Mouse (Mus musculus) embryonic facial prominence, embryonic 12.5 days (tissue): ENCODE measurements at regions not wholly inside any gene's neighbourhood (a gene's known extent, or its start where the extent isn't known, plus 50 kb on each side); places are given as distances from the start of the nearest gene placed in this dataset.
A peak's percentile ranks its signal among the peaks of the same experiment; 100 is the strongest.

Experiments
- ATAC-seq: fragments of 200-750 bp; cut with Nextera tagmentation; 2 replicates; pipeline ENCODE4 v1.8.0; 2017; ENCODE audit not compliant: insufficient number of reproducible peaks, insufficient read depth, low FRiP score, low TSS enrichment
- H3K27ac ChIP-seq: fragments of 300-500 bp; sonication (generic); 2 replicates; pipeline ENCODE4 v1.5.1; 2016; ENCODE audit warnings: mild to moderate bottlenecking
- H3K27me3 ChIP-seq: fragments of 300-500 bp; sonication (generic); 2 replicates; pipeline ENCODE4 v1.6.1; 2016; ENCODE audit warnings: mild to moderate bottlenecking, moderate library complexity
- H3K36me3 ChIP-seq: fragments of 300-500 bp; sonication (generic); 2 replicates; pipeline ENCODE4 v1.6.1; 2016; ENCODE audit warnings: mild to moderate bottlenecking
- H3K4me1 ChIP-seq: fragments of 300-500 bp; sonication (generic); 2 replicates; pipeline ENCODE4 v1.6.1; 2016
- H3K4me2 ChIP-seq: fragments of 300-500 bp; sonication (generic); replicated peaks from 2 replicates; pipeline ENCODE4 v1.6.1; 2016; ENCODE audit warnings: mild to moderate bottlenecking, moderate library complexity
- H3K4me3 ChIP-seq: fragments of 300-500 bp; sonication (generic); 2 replicates; pipeline ENCODE4 v1.5.1; 2016; ENCODE audit warnings: mild to moderate bottlenecking
- H3K9ac ChIP-seq: fragments of 300-500 bp; sonication (generic); 2 replicates; pipeline ENCODE4 v1.6.1; 2016; ENCODE audit warnings: mild to moderate bottlenecking, moderate library complexity
- H3K9me3 ChIP-seq: fragments of 300-500 bp; sonication (generic); 2 replicates; pipeline ENCODE4 v1.6.1; 2016; ENCODE audit warnings: mild to moderate bottlenecking, moderate library complexity
- WGBS: fragments of 180-500 bp; shearing (Covaris S2); methylation state at CpG from one replicate; pipeline ENCODE4 v1.1.7; 2016; 5-methylcytosine and 5-hydroxymethylcytosine counted together

DNA sequence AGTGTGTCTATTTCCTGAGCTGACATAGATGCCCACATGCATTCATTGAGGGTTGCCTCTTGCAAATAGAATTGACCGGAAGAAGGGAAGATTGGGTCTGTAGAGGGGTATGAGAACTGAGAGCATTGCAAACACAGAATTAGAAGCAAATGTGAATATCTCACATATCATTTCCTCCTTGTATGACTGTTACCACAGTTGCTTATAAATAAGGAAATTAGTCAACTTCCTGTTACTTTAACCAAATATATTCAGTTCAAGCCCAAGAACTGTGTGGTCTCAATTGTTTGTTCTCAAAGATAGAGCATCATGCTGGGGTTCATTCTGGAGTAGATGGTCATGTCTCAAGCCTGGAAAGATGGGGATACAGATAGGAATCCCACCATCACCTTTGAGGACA lies 535.6 kb downstream of the Gja1 start:
- Histone ChIP-seq H3K4me3 (no peak overlapping the region), H3K27me3 (no peaks in the 10 kb centered on the region), H3K9ac (no peak overlapping the region), H3K36me3 (no peaks in the 10 kb centered on the region), H3K9me3 (no peaks in the 10 kb centered on the region), H3K4me1 (peaks cover 4% of the 10 kb centered on the region; the same call in 1 of the 2 replicates), H3K4me2 (no peak overlapping the region), H3K27ac (no peak overlapping the region)
- ATAC-seq = no peak
- 86% methylated on average over 1 of the region's 1 CpGs for WGBS

DNA sequence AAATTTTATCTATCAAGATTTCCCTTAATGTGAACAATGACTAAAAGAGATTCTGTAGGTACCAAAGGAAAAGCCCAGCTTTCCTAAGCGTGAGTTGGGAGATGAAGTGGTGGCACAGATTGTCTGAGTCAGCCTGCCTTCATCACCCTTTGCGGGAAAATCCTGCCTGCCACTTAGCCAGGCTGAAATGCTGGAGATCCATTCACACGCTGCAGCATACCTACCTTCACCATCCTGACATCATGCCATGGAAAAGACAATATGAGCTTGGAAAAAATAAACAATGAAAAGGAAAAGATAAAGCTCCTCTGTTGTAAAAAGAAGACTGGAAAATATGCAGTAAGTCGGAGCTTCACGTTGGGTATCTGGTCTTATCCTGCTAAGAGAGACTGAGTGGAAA lies 537.0 kb downstream of the Gja1 start:
- Histone ChIP-seq H3K36me3 (no peaks in the 10 kb centered on the region), H3K27ac (no peak overlapping the region), H3K4me3 (no peak overlapping the region), H3K4me2 (no peak overlapping the region), H3K4me1 (peaks cover 4% of the 10 kb centered on the region; the same call in 1 of the 2 replicates), H3K9me3 (no peaks in the 10 kb centered on the region), H3K27me3 (no peaks in the 10 kb centered on the region), H3K9ac (no peak overlapping the region)
- no peak for ATAC-seq
- 67% methylated on average over 5 of the region's 5 CpGs for WGBS

DNA sequence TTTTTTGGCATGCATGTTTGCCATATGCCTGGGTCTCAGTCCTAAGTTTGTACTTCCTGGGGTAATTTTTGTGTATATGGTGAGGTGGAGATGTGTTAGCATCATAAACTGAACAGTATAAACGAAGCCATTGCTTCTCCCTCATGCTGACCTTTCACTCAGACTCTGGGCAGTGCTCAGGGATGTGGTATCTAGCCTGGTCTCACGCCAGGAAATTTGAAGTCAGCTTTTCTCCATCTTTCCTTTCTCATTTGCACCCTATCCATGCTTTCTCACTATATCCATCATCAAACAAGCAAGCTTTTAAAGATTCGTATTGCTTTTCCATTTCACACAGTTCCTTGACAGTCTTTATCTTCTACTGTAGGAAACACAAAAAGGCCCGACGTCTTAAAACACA lies 541.3 kb downstream of the Gja1 start:
- 87% methylated on average over 5 of the region's 5 CpGs for WGBS
- no peak overlapping the region for H3K27ac ChIP-seq
- no peak overlapping the region for H3K4me2 ChIP-seq
- H3K4me3 ChIP-seq = no peak overlapping the region
- no peaks in the 10 kb centered on the region for H3K27me3 ChIP-seq
- no peaks in the 10 kb centered on the region for H3K9me3 ChIP-seq
- H3K4me1 ChIP-seq = peaks cover 12% of the 10 kb centered on the region; the same call in 1 of the 2 replicates
- ATAC-seq = no peak
- H3K9ac ChIP-seq = no peak overlapping the region
- no peaks in the 10 kb centered on the region for H3K36me3 ChIP-seq

DNA sequence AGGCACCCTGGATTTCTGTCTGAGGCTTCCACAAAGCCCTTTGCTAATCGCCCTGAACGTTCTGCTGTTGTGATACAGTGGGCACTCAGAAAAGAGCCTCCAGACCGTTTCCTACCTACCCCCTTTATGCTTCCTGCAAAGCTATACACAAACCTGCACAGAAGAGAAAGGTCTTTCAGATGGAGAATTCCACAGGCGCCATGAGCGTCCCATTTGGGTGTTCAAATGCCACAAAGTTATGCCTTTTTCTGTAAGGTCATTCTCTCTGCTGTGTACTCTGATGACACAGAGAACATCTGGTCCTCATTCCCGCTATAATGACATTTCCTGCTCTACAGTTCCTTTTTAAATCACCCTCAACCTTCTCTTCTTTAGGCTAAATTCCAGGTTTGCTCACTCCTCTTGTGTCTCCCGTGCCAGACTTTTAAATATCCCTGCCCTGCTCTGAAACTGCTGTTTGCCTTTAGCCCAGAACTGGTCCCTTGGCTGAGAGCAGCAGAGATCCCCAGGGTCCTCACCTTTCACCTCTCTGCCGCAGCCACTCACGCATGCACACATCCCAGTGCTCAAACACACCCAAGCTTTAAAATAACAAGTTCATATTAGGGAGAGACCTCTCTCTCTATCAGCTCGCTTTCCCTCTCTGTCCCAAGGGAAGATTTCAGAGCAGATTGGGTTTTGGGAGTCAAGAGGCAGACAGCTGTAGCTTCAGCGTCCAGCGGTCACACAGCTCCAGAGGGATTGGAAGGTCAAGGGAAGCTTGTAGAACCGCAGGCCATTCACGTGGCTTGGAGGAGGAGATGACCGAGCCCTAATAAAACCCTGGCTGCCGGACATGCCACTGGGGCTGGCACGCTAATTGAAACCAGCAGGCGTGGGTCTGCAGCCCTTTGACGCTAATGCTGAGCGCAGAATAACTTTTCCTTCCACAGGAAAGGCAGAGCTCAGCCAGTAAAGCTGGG lies 543.9 kb downstream of the Gja1 start:
- no peaks in the 10 kb centered on the region for H3K9me3 ChIP-seq
- ATAC-seq = peak; percentile 80
- WGBS = 15% methylated on average over 20 of the region's 20 CpGs
- no peaks in the 10 kb centered on the region for H3K27me3 ChIP-seq
- H3K9ac ChIP-seq = no peak overlapping the region
- no peak overlapping the region; the same call in 1 of the 2 replicates for H3K4me3 ChIP-seq
- H3K36me3 ChIP-seq = no peaks in the 10 kb centered on the region
- H3K27ac ChIP-seq = peak overlapping the region; percentile 86
- peaks cover 12% of the 10 kb centered on the region; the same call in 1 of the 2 replicates for H3K4me1 ChIP-seq
- H3K4me2 ChIP-seq = peak overlapping the region; percentile 48

DNA sequence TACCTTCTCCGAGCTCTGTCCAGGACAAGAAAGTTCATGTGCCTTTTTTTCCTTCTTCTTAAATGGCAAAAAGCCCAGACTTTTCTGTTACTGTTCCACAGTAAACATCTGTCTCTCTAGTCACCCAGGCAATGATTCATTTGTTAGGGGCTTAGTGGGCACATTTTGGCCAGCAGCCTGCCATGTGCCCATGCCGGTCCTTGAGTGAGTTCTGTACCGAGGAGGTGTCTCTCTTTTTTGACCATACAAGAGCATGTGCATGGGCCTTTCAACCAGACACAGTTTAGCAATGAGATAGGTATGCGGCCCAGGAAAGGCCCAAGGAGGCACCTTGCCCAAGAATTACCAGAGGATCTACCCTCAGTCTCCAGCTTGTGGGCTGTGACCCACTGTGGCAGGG lies 551.0 kb upstream of the Hsf2 start:
- Histone ChIP-seq H3K27ac (no peak overlapping the region), H3K4me2 (no peak overlapping the region), H3K9me3 (no peaks in the 10 kb centered on the region), H3K4me1 (no peaks in the 10 kb centered on the region), H3K4me3 (no peak overlapping the region), H3K27me3 (no peaks in the 10 kb centered on the region), H3K9ac (no peak overlapping the region), H3K36me3 (no peaks in the 10 kb centered on the region)
- WGBS = 89% methylated on average over 4 of the region's 4 CpGs
- no peak for ATAC-seq

DNA sequence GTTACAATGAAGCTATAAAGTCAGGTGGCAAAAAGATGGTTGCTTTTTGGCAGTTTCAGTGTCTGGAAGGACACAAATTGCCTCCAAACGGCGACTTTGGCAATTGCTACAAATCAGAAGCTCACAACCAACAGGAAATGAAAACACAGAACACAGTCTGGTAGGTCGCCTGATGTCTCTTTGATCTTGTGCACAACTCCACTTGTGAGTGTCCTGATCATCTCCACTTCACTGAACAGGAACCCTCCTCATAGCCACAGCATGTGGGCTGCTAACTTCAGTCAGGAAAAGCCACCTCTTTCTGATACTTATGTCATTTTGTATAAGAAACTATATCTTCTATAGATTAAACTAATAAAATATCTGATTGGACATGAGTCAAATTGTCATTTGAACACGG lies 544.2 kb upstream of the Hsf2 start:
- no peak overlapping the region for H3K4me3 ChIP-seq
- no peak overlapping the region for H3K27ac ChIP-seq
- WGBS = 38% methylated on average over 4 of the region's 4 CpGs
- no peaks in the 10 kb centered on the region for H3K27me3 ChIP-seq
- no peaks in the 10 kb centered on the region for H3K9me3 ChIP-seq
- no peak overlapping the region for H3K9ac ChIP-seq
- no peaks in the 10 kb centered on the region for H3K36me3 ChIP-seq
- no peak for ATAC-seq
- H3K4me1 ChIP-seq = no peaks in the 10 kb centered on the region; the same call in 1 of the 2 replicates
- H3K4me2 ChIP-seq = no peak overlapping the region

DNA sequence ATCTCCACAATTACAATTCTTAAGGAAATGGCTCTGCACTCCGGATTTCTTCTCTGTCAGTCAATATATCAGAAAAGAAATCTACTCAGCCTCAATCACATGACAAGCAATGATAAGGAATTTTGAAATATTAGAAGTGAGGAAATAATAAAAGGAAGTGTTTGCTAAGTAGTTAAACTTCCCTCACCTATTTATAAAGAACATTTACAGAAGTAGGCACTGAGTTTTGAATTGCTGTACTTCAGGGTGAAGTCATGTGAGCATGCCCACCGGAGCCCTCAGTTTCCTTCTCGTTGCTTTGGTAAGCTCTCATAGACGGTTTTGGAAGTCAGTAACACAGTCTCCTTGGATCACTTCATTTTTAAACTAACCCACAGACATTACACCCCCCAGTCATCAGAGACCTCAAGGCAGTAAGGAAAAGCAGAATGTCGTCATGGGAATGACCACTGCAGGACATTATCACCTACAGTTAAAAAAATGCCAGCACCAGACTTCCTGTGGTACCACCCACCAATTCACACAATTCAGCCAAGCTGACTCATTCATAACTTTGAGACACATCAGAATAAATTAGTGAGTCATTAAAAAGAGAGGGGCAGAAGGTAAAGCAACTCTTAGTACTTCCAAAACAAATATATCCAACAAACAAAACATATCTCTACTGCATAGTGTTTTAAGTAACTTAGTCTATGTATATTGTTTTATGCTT lies 541.6 kb upstream of the Hsf2 start:
- H3K4me2 ChIP-seq = no peak overlapping the region
- H3K27ac ChIP-seq = no peak overlapping the region
- 72% methylated on average over 5 of the region's 5 CpGs for WGBS
- H3K36me3 ChIP-seq = no peaks in the 10 kb centered on the region
- no peak for ATAC-seq
- H3K27me3 ChIP-seq = no peaks in the 10 kb centered on the region
- H3K4me3 ChIP-seq = no peak overlapping the region
- no peak overlapping the region for H3K9ac ChIP-seq
- H3K9me3 ChIP-seq = no peaks in the 10 kb centered on the region
- H3K4me1 ChIP-seq = no peaks in the 10 kb centered on the region; the same call in 1 of the 2 replicates

DNA sequence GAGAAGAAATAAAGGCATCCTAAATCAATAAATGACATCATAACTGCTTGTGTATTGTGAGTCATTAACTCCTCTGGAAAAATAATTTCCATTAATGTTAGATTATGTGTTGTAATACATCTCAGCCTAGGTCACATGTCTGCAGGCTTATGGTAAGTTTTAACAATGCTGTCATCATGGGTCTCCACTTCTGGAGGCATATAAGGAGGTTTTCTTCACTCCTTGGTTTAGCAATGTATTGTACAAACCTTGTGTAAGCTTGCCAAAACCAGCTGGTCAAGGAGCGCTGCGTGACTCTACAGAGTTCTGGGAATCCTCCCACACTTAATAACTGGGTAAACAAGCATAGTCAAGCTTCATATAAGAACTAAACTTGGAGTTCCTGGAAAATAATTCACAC lies 529.5 kb upstream of the Hsf2 start:
- no peaks in the 10 kb centered on the region for H3K36me3 ChIP-seq
- no peaks in the 10 kb centered on the region for H3K9me3 ChIP-seq
- no peaks in the 10 kb centered on the region for H3K27me3 ChIP-seq
- no peak overlapping the region for H3K4me2 ChIP-seq
- no peaks in the 10 kb centered on the region for H3K4me1 ChIP-seq
- no peak for ATAC-seq
- 89% methylated on average over 2 of the region's 2 CpGs for WGBS
- H3K4me3 ChIP-seq = no peak overlapping the region
- no peak overlapping the region for H3K9ac ChIP-seq
- H3K27ac ChIP-seq = no peak overlapping the region

DNA sequence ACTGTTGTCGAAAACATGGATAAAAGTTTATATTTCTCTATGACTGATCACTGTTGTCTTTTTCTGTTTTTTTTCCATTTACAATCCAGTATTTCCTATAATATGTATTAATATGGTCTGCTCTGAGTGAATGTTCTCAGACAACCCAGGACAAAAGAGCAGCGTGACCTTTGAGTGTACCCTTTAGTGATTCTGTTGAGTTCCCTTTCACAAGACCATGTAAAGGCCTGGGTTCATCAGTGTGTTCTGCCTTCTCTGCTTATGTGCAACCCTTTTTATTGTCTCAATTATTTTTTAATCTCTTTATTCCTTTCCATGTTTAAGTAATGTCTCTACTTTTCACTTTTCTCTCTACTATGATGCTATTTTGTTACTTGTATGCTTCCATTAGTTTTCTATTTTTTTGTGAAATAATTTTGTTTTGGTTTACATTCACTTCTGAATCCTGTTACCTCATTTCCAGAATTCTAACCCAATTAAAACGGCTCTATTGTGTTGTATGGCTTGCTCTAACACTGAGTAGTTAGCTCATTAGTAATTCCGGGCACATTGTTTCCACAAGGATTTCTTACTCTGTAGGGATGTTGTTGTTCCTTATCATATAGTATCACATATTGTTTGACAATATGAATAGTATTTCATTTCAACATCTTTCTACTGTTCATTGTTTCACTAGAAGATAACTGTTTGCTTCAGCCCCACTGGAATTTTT lies 523.9 kb upstream of the Hsf2 start:
- H3K4me2 ChIP-seq = no peak overlapping the region
- H3K9ac ChIP-seq = no peak overlapping the region
- no peaks in the 10 kb centered on the region for H3K9me3 ChIP-seq
- no peaks in the 10 kb centered on the region for H3K4me1 ChIP-seq
- no peak overlapping the region for H3K4me3 ChIP-seq
- H3K27ac ChIP-seq = no peak overlapping the region
- no peaks in the 10 kb centered on the region for H3K36me3 ChIP-seq
- no peaks in the 10 kb centered on the region for H3K27me3 ChIP-seq
- WGBS = 80% methylated on average over 4 of the region's 4 CpGs
- ATAC-seq = no peak

DNA sequence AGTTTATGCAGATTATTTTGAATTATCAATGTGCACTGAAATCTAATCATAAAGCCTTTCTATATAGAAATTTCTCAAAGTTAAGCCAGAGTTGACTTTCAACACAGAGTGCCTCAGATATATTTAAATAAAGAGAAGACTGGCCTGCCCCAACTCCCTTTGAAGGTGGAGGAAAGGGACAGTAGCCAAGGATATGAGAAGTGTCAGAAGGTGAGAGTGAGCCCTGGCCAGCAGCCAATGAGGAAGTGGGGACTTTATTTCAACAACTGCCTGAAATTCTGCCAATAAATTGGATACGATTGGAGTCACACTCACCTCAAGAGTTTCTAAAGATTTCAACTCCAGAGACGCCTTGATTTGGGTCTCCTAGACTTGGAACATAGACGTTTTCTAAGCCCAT lies 523.0 kb upstream of the Hsf2 start:
- no peaks in the 10 kb centered on the region for H3K36me3 ChIP-seq
- H3K9ac ChIP-seq = no peak overlapping the region
- H3K27me3 ChIP-seq = no peaks in the 10 kb centered on the region
- no peak for ATAC-seq
- no peak overlapping the region for H3K4me3 ChIP-seq
- no peaks in the 10 kb centered on the region for H3K9me3 ChIP-seq
- 67% methylated on average over 3 of the region's 3 CpGs for WGBS
- no peak overlapping the region for H3K4me2 ChIP-seq
- no peak overlapping the region for H3K27ac ChIP-seq
- H3K4me1 ChIP-seq = no peaks in the 10 kb centered on the region

DNA sequence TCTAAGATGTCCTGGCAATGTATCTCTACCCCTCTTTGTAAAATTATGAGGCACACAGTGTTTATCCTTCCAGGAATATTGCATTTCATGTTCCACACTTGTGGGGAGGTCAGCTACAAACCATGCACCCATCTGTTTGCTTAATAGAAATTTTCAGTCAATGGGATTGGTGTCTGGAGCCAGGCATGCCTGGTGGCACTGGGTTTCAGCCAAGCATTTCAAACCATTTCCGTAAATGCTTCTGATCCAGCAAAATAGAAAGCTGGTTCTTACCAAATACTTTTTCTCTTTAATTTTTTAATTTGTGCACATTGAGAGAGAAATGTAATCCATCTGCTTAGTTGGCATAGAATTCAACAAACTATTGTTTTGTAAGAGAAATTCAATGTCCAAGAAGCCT lies 517.3 kb upstream of the Hsf2 start:
- Histone ChIP-seq H3K9ac (no peak overlapping the region), H3K4me3 (no peak overlapping the region), H3K4me2 (no peak overlapping the region), H3K27ac (no peak overlapping the region), H3K36me3 (no peaks in the 10 kb centered on the region), H3K9me3 (no peaks in the 10 kb centered on the region), H3K4me1 (no peaks in the 10 kb centered on the region), H3K27me3 (no peaks in the 10 kb centered on the region)
- ATAC-seq = no peak
- 79% methylated on average over 1 of the region's 1 CpGs for WGBS
